In genomic region chr2:119320571-119320970, GRCm38 (mm10) we compare ENCODE assay signal across 16 mouse cellular contexts. TPM values are rescaled to one million over a fixed set of nuclear protein-coding genes. Genes with fewer than 3 reads are reported as not detected.
A peak's percentile ranks its signal among the peaks of the same experiment; 100 is the strongest.
DNase-seq lines count a peak whose midpoint lies in the region; ATAC-seq lines count a peak whose summit lies in the region.
"Had no signal": no experiment of that assay in that cellular context is flagged by ENCODE, and none has a peak within 500 bp of the region (broad histone marks: within the 10 kb centered on the region; RNA-seq: fewer than 3 reads in every experiment).

No protein-coding gene starts in this region.

- no peak overlapping the region for H3K9ac ChIP-seq in heart, embryonic 13.5 days
- H3K9ac ChIP-seq in lung, embryonic 16.5 days (ENCODE audit: low read length), result no peak overlapping the region
- H3K9ac ChIP-seq: neural tube, embryonic 13.5 days had no signal

- peaks cover 54% of the 10 kb centered on the region for H3K4me1 ChIP-seq in heart, embryonic 13.5 days
- H3K4me1 ChIP-seq in heart, embryonic 10.5 days, result peaks cover 47% of the 10 kb centered on the region
- peaks cover 37% of the 10 kb centered on the region for H3K4me1 ChIP-seq in lung, embryonic 16.5 days (replicated peaks; ENCODE audit: control insufficient read depth, insufficient read depth, low read length)

- 48% methylated on average over 8 of the region's 8 CpGs for WGBS in heart, embryonic 13.5 days
- WGBS in heart, embryonic 10.5 days, result 60% methylated on average over 8 of the region's 8 CpGs
- WGBS in lung, embryonic 16.5 days, result 50% methylated on average over 8 of the region's 8 CpGs

- no peak overlapping the region for H3K4me2 ChIP-seq in heart, embryonic 13.5 days
- H3K4me2 ChIP-seq in lung, embryonic 16.5 days (ENCODE audit: low read depth, low read length), result no peak overlapping the region
- H3K4me2 ChIP-seq: neural tube, embryonic 13.5 days had no signal

- 0 out of 2 replicates have a peak overlapping the region, but pooled peaks have one; percentile 1 for H3K27ac ChIP-seq in heart, embryonic 13.5 days (replicated peaks)
- no peak overlapping the region for H3K27ac ChIP-seq in heart, embryonic 10.5 days
- H3K27ac ChIP-seq in lung, embryonic 16.5 days (ENCODE audit: low read length), result peak overlapping the region; percentile 57; the same call in 1 of the 2 replicates
- H3K27ac ChIP-seq: hindbrain, postnatal 0 days; neural tube, embryonic 13.5 days had no signal

- H3K4me3 ChIP-seq in heart, embryonic 13.5 days, result no peak overlapping the region
- H3K4me3 ChIP-seq in heart, embryonic 10.5 days, result no peak overlapping the region
- H3K4me3 ChIP-seq in lung, embryonic 16.5 days (ENCODE audit: low read length), result no peak overlapping the region
- H3K4me3 ChIP-seq: neural tube, embryonic 13.5 days had no signal

- no peaks in the 10 kb centered on the region for H3K36me3 ChIP-seq in heart, embryonic 13.5 days
- no peaks in the 10 kb centered on the region for H3K36me3 ChIP-seq in heart, embryonic 10.5 days
- H3K36me3 ChIP-seq in lung, embryonic 16.5 days (ENCODE audit: control insufficient read depth, insufficient read depth, low read length), result no peaks in the 10 kb centered on the region
- H3K36me3 ChIP-seq: neural tube, embryonic 13.5 days had no signal

- peaks cover 65% of the 10 kb centered on the region for H3K27me3 ChIP-seq in heart, embryonic 13.5 days (replicated peaks)
- H3K27me3 ChIP-seq in heart, embryonic 10.5 days (ENCODE audit: insufficient read depth, poor library complexity, severe bottlenecking), result peaks cover 73% of the 10 kb centered on the region
- peaks cover 45% of the 10 kb centered on the region for H3K27me3 ChIP-seq in lung, embryonic 16.5 days (ENCODE audit: control insufficient read depth, insufficient read depth, low read depth, low read length)

- no peaks in the 10 kb centered on the region for H3K9me3 ChIP-seq in heart, embryonic 13.5 days
- H3K9me3 ChIP-seq in heart, embryonic 10.5 days, result 0 out of 2 replicates have a peak, but pooled peaks cover 3% of the 10 kb centered on the region
- no peaks in the 10 kb centered on the region for H3K9me3 ChIP-seq in lung, embryonic 16.5 days (ENCODE audit: control insufficient read depth, low read length)
- H3K9me3 ChIP-seq: neural tube, embryonic 13.5 days had no signal

- DNase-seq in heart, embryonic 10.5 days (ENCODE audit: low spot score), result no peak
- no peak for DNase-seq in lung, postnatal 10 days
- peak; percentile 54 for DNase-seq in liver
- no peak for DNase-seq in urinary bladder, postnatal 4 days (ENCODE audit: low spot score in 2 of 2)
- DNase-seq: cerebellum, postnatal 14 days; right cerebral cortex, postnatal 4 days; thymus, adult 18-20 months had no signal

- no peak for ATAC-seq in heart, embryonic 13.5 days (ENCODE audit: extremely low read depth, insufficient number of reproducible peaks, low FRiP score, low TSS enrichment)
- no peak for ATAC-seq in lung, embryonic 16.5 days (ENCODE audit: low read depth)
- ATAC-seq in megakaryocyte progenitor cell, adult 5-6 weeks (replicated peaks; ENCODE audit: poor library complexity), result peak; percentile 63
- ATAC-seq in CD4-positive, CD25-positive, alpha-beta regulatory T cell, adult 4 months, result no peak
- ATAC-seq: forebrain, embryonic 16.5 days; hindbrain, postnatal 0 days had no signal

RNA-seq across cellular contexts. Expression of gene Dll4, which starts 5.0 kb away (rescaled TPM):
- 7.7 and 8.7 TPM in 2 replicates for polyA plus RNA-seq in heart, embryonic 13.5 days (2015; fragmentation: Nextera tagmentation; extraction: Ambion mirVana)
- polyA plus RNA-seq in heart, embryonic 10.5 days (2016; fragmentation: Nextera tagmentation; extraction: Ambion mirVana), result 6.0 and 7.5 TPM in 2 replicates
- polyA plus RNA-seq in lung, embryonic 16.5 days (2015; fragmentation: Nextera tagmentation; extraction: Ambion mirVana), result 14.6 and 17.8 TPM in 2 replicates
- 0.05 TPM in 1 of 2 replicates, not detected in the other for total RNA-seq in megakaryocyte progenitor cell, adult 5-6 weeks (2015)
- total RNA-seq in megakaryocyte progenitor cell, adult 5-6 weeks (2017), result not detected in 2 replicates
- polyA plus RNA-seq in CD4-positive, CD25-positive, alpha-beta regulatory T cell, adult 4 months (2017; shearing (Covaris generic)), result not detected

RNA-seq across cellular contexts. Expression of gene Chac1, which starts 30.5 kb away (rescaled TPM):
- 0.35 and 0.78 TPM in 2 replicates for polyA plus RNA-seq in heart, embryonic 13.5 days (2015; fragmentation: Nextera tagmentation; extraction: Ambion mirVana)
- polyA plus RNA-seq in heart, embryonic 10.5 days (2016; fragmentation: Nextera tagmentation; extraction: Ambion mirVana), result 0.55 and 0.69 TPM in 2 replicates
- 1.1 and 1.7 TPM in 2 replicates for polyA plus RNA-seq in lung, embryonic 16.5 days (2015; fragmentation: Nextera tagmentation; extraction: Ambion mirVana)
- 0.34 and 0.57 TPM in 2 replicates for total RNA-seq in megakaryocyte progenitor cell, adult 5-6 weeks (2015)
- 0.71 and 1.3 TPM in 2 replicates for total RNA-seq in megakaryocyte progenitor cell, adult 5-6 weeks (2017)
- polyA plus RNA-seq in CD4-positive, CD25-positive, alpha-beta regulatory T cell, adult 4 months (2017; shearing (Covaris generic)), result not detected

RNA-seq across cellular contexts. Expression of gene Vps18, which starts 32.0 kb away (rescaled TPM):
- 11.9 and 13.1 TPM in 2 replicates for polyA plus RNA-seq in heart, embryonic 13.5 days (2015; fragmentation: Nextera tagmentation; extraction: Ambion mirVana)
- 17.4 and 18.6 TPM in 2 replicates for polyA plus RNA-seq in heart, embryonic 10.5 days (2016; fragmentation: Nextera tagmentation; extraction: Ambion mirVana)
- polyA plus RNA-seq in lung, embryonic 16.5 days (2015; fragmentation: Nextera tagmentation; extraction: Ambion mirVana), result 18.8 and 19.5 TPM in 2 replicates
- total RNA-seq in megakaryocyte progenitor cell, adult 5-6 weeks (2015), result 7.2 and 7.6 TPM in 2 replicates
- total RNA-seq in megakaryocyte progenitor cell, adult 5-6 weeks (2017), result 18.8 and 20.0 TPM in 2 replicates
- polyA plus RNA-seq in CD4-positive, CD25-positive, alpha-beta regulatory T cell, adult 4 months (2017; shearing (Covaris generic)), result 10 to 100 TPM in 1 of 2 experiments, 1 to 10 TPM in 1; 4.7 to 13.0 TPM

RNA-seq across cellular contexts. Expression of gene Rhov, which starts 49.5 kb away (rescaled TPM):
- 0.14 and 0.60 TPM in 2 replicates for polyA plus RNA-seq in heart, embryonic 13.5 days (2015; fragmentation: Nextera tagmentation; extraction: Ambion mirVana)
- polyA plus RNA-seq in heart, embryonic 10.5 days (2016; fragmentation: Nextera tagmentation; extraction: Ambion mirVana), result 0.39 TPM in 1 of 2 replicates, not detected in the other
- polyA plus RNA-seq in lung, embryonic 16.5 days (2015; fragmentation: Nextera tagmentation; extraction: Ambion mirVana), result 1.3 and 2.2 TPM in 2 replicates
- not detected in 2 replicates for total RNA-seq in megakaryocyte progenitor cell, adult 5-6 weeks (2015)
- not detected in 2 replicates for total RNA-seq in megakaryocyte progenitor cell, adult 5-6 weeks (2017)
- not detected for polyA plus RNA-seq in CD4-positive, CD25-positive, alpha-beta regulatory T cell, adult 4 months (2017; shearing (Covaris generic))
- total RNA-seq: gastrocnemius, adult 18-20 months; heart, postnatal 10 days had no signal
